Mouse (Mus musculus): ENCODE measurements around the gene Wee1. TPM values are rescaled to one million over a fixed set of nuclear protein-coding genes. Genes with fewer than 3 reads are reported as not detected.

The Wee1 gene
- polyA plus RNA-seq, 1 experiment from 2014 or later = 31.6 TPM

Other genes starting within 250 kb of the Wee1 start
- gene Dennd5a, start 161.6 kb upstream of the Wee1 start, polyA plus RNA-seq (2014; fragmentation: Nextera tagmentation; extraction: Ambion mirVana) = 56.7 TPM in 2 replicates
- gene Tmem41b, start 135.1 kb upstream of the Wee1 start, polyA plus RNA-seq (2014; fragmentation: Nextera tagmentation; extraction: Ambion mirVana) = 78.8 and 79.1 TPM in 2 replicates
- gene Ipo7, start 103.8 kb upstream of the Wee1 start, polyA plus RNA-seq (2014; fragmentation: Nextera tagmentation; extraction: Ambion mirVana) = 30.7 and 36.3 TPM in 2 replicates
- 29.3 and 30.2 TPM in 2 replicates for gene Zfp143, start 60.8 kb upstream of the Wee1 start, polyA plus RNA-seq (2014; fragmentation: Nextera tagmentation; extraction: Ambion mirVana)
- 19.6 and 20.2 TPM in 2 replicates for gene Swap70, start 99.7 kb downstream of the Wee1 start, polyA plus RNA-seq (2014; fragmentation: Nextera tagmentation; extraction: Ambion mirVana)